Mouse (Mus musculus): ENCODE measurements around the gene Mcf2l.

- TF ChIP-seq CTCF (IDR thresholded peaks at IDR 0.05; ENCODE audit: borderline replicate concordance, control insufficient read depth, extremely low read depth, insufficient read depth, low read length, poor library complexity) (no peak), POLR2A (IDR thresholded peaks at IDR 0.05; ENCODE audit: control insufficient read depth, extremely low read depth, insufficient read depth, low read length, poor library complexity) (no peak)
These were observed 87.6 kb downstream of the Mcf2l start for GRCm38 (mm10) chr8:12961211-12961610.

Measured in thymus, adult 2 months (tissue).